Mouse (Mus musculus): ENCODE data around the gene Wnt10a. TPM values are rescaled to one million over a fixed set of nuclear protein-coding genes. Genes with fewer than 3 reads are reported as not detected.

Gene Wnt10a
- polyA plus RNA-seq, 1 experiment from 2014 or later: not detected

GRCm38 (mm10) chr1:74787846-74788245 lies 3.5 kb upstream of the Wnt10a start:
- Histone ChIP-seq H3K4me2 (no peak overlapping the region), H3K27me3 (peaks cover 98% of the 10 kb centered on the region), H3K36me3 (replicated peaks) (no peaks in the 10 kb centered on the region), H3K4me1 (replicated peaks) (peaks cover 6% of the 10 kb centered on the region), H3K9me3 (replicated peaks) (no peaks in the 10 kb centered on the region), H3K4me3 (replicated peaks) (no peak overlapping the region), H3K9ac (no peak overlapping the region), H3K27ac (replicated peaks) (no peak overlapping the region)
- WGBS (ENCODE audit: insufficient replicate concordance): 4% methylated on average over 7 of the region's 7 CpGs
- no peak for ATAC-seq (ENCODE audit: insufficient read depth)

- WGBS (ENCODE audit: insufficient replicate concordance): 8% methylated on average over 6 of the region's 6 CpGs
- no peak overlapping the region for H3K4me2 ChIP-seq
- peaks cover 98% of the 10 kb centered on the region for H3K27me3 ChIP-seq
- no peaks in the 10 kb centered on the region for H3K9me3 ChIP-seq (replicated peaks)
- H3K36me3 ChIP-seq (replicated peaks): no peaks in the 10 kb centered on the region
- no peak overlapping the region for H3K4me3 ChIP-seq (replicated peaks)
- no peak for ATAC-seq (ENCODE audit: insufficient read depth)
- no peak overlapping the region for H3K9ac ChIP-seq
- H3K27ac ChIP-seq (replicated peaks): no peak overlapping the region
- peaks cover 6% of the 10 kb centered on the region for H3K4me1 ChIP-seq (replicated peaks)
Observed at GRCm38 (mm10) chr1:74788603-74789176, 2.6 kb upstream of the Wnt10a start.

GRCm38 (mm10) chr1:74790095-74790494 lies 1.2 kb upstream of the Wnt10a start:
- no peak overlapping the region for H3K27ac ChIP-seq (replicated peaks)
- no peak overlapping the region for H3K4me2 ChIP-seq
- WGBS (ENCODE audit: insufficient replicate concordance): 15% methylated on average over 3 of the region's 3 CpGs
- ATAC-seq (ENCODE audit: insufficient read depth): no peak
- H3K4me3 ChIP-seq (replicated peaks): no peak overlapping the region
- H3K4me1 ChIP-seq (replicated peaks): no peaks in the 10 kb centered on the region
- H3K36me3 ChIP-seq (replicated peaks): no peaks in the 10 kb centered on the region
- no peak overlapping the region for H3K9ac ChIP-seq
- H3K27me3 ChIP-seq: peaks cover 98% of the 10 kb centered on the region
- no peaks in the 10 kb centered on the region for H3K9me3 ChIP-seq (replicated peaks)

GRCm38 (mm10) chr1:74792831-74793660 lies 1.7 kb downstream of the Wnt10a start:
- ATAC-seq (ENCODE audit: insufficient read depth): no peak

GRCm38 (mm10) chr1:74794487-74795144 lies 3.3 kb downstream of the Wnt10a start:
- Histone ChIP-seq H3K36me3 (replicated peaks) (no peaks in the 10 kb centered on the region), H3K27me3 (peaks cover 100% of the 10 kb centered on the region), H3K9ac (no peak overlapping the region), H3K4me2 (no peak overlapping the region), H3K9me3 (replicated peaks) (no peaks in the 10 kb centered on the region), H3K4me1 (replicated peaks) (no peaks in the 10 kb centered on the region), H3K27ac (replicated peaks) (no peak overlapping the region), H3K4me3 (replicated peaks) (no peak overlapping the region)
- WGBS (ENCODE audit: insufficient replicate concordance): 1% methylated on average over 38 of the region's 38 CpGs
- ATAC-seq (ENCODE audit: insufficient read depth): no peak

More at GRCm38 (mm10) chr1:74792831-74793660, 1.7 kb downstream of the Wnt10a start:
- no peak overlapping the region for H3K4me3 ChIP-seq (replicated peaks)
- no peak overlapping the region for H3K4me2 ChIP-seq
- peaks cover 100% of the 10 kb centered on the region for H3K27me3 ChIP-seq
- H3K9ac ChIP-seq: no peak overlapping the region
- H3K36me3 ChIP-seq (replicated peaks): no peaks in the 10 kb centered on the region
- H3K4me1 ChIP-seq (replicated peaks): no peaks in the 10 kb centered on the region
- H3K9me3 ChIP-seq (replicated peaks): no peaks in the 10 kb centered on the region
- 9% methylated on average over 19 of the region's 19 CpGs for WGBS (ENCODE audit: insufficient replicate concordance)
- no peak overlapping the region for H3K27ac ChIP-seq (replicated peaks)

- 1% methylated on average over 10 of the region's 11 CpGs for WGBS (ENCODE audit: insufficient replicate concordance)
Observed at GRCm38 (mm10) chr1:74795145-74795529, 3.8 kb downstream of the Wnt10a start.

GRCm38 (mm10) chr1:74797459-74797858 lies 6.1 kb downstream of the Wnt10a start:
- WGBS (ENCODE audit: insufficient replicate concordance): 21% methylated on average over 5 of the region's 5 CpGs
- Histone ChIP-seq H3K4me3 (replicated peaks) (no peak overlapping the region), H3K27ac (replicated peaks) (no peak overlapping the region), H3K4me1 (replicated peaks) (0 out of 2 replicates have a peak, but pooled peaks cover 6% of the 10 kb centered on the region), H3K9me3 (replicated peaks) (no peaks in the 10 kb centered on the region), H3K27me3 (peaks cover 100% of the 10 kb centered on the region), H3K4me2 (no peak overlapping the region), H3K36me3 (replicated peaks) (no peaks in the 10 kb centered on the region), H3K9ac (no peak overlapping the region)
- ATAC-seq (ENCODE audit: insufficient read depth): no peak

More at GRCm38 (mm10) chr1:74795145-74795529, 3.8 kb downstream of the Wnt10a start:
- no peak overlapping the region for H3K4me2 ChIP-seq
- peaks cover 100% of the 10 kb centered on the region for H3K27me3 ChIP-seq
- no peaks in the 10 kb centered on the region for H3K9me3 ChIP-seq (replicated peaks)
- no peaks in the 10 kb centered on the region for H3K4me1 ChIP-seq (replicated peaks)
- H3K4me3 ChIP-seq (replicated peaks): no peak overlapping the region
- H3K9ac ChIP-seq: no peak overlapping the region
- no peak overlapping the region for H3K27ac ChIP-seq (replicated peaks)
- no peak for ATAC-seq (ENCODE audit: insufficient read depth)
- H3K36me3 ChIP-seq (replicated peaks): no peaks in the 10 kb centered on the region

GRCm38 (mm10) chr1:74800424-74800888 lies 9.1 kb downstream of the Wnt10a start:
- under 1% methylated on average over 29 of the region's 29 CpGs for WGBS (ENCODE audit: insufficient replicate concordance)
- H3K27me3 ChIP-seq: peaks cover 100% of the 10 kb centered on the region
- H3K4me1 ChIP-seq (replicated peaks): peaks cover 15% of the 10 kb centered on the region; the same call in 1 of the 2 replicates
- ATAC-seq (ENCODE audit: insufficient read depth): no peak
- no peaks in the 10 kb centered on the region for H3K36me3 ChIP-seq (replicated peaks)
- H3K27ac ChIP-seq (replicated peaks): no peak overlapping the region
- H3K4me2 ChIP-seq: no peak overlapping the region; the same call in 1 of the 2 replicates
- H3K9ac ChIP-seq: no peak overlapping the region
- H3K9me3 ChIP-seq (replicated peaks): no peaks in the 10 kb centered on the region
- H3K4me3 ChIP-seq (replicated peaks): no peak overlapping the region; the same call in 1 of the 2 replicates

- Histone ChIP-seq H3K27ac (replicated peaks) (no peak overlapping the region), H3K9ac (no peak overlapping the region), H3K4me2 (no peak overlapping the region), H3K9me3 (replicated peaks) (no peaks in the 10 kb centered on the region), H3K4me3 (replicated peaks) (no peak overlapping the region), H3K27me3 (peaks cover 100% of the 10 kb centered on the region), H3K36me3 (replicated peaks) (no peaks in the 10 kb centered on the region), H3K4me1 (replicated peaks) (peaks cover 15% of the 10 kb centered on the region; the same call in 1 of the 2 replicates)
- 32% methylated on average over 6 of the region's 6 CpGs for WGBS (ENCODE audit: insufficient replicate concordance)
- no peak for ATAC-seq (ENCODE audit: insufficient read depth)
Observed at GRCm38 (mm10) chr1:74801631-74802140, 10.4 kb downstream of the Wnt10a start.

GRCm38 (mm10) chr1:74802795-74803656 lies 11.7 kb downstream of the Wnt10a start:
- ATAC-seq (ENCODE audit: insufficient read depth): no peak
- Histone ChIP-seq H3K4me2 (peak overlapping the region; percentile 48), H3K9ac (no peak overlapping the region), H3K36me3 (replicated peaks) (no peaks in the 10 kb centered on the region), H3K27me3 (peaks cover 100% of the 10 kb centered on the region), H3K27ac (replicated peaks) (no peak overlapping the region), H3K4me3 (replicated peaks) (peak overlapping the region; percentile 32), H3K4me1 (replicated peaks) (peaks cover 25% of the 10 kb centered on the region), H3K9me3 (replicated peaks) (no peaks in the 10 kb centered on the region)
- 1% methylated on average over 57 of the region's 57 CpGs for WGBS (ENCODE audit: insufficient replicate concordance)
